Mouse (Mus musculus) E14TG2a.4 (cell line): ENCODE data around the gene Olfr1042.

Experiments
- CTCF ChIP-seq: conservative IDR thresholded peaks from 2 replicates; pipeline ENCODE4 v1.5.1; 2014; ENCODE audit warnings: low read length
- POU5F1 ChIP-seq: IDR thresholded peaks from 2 replicates; pipeline ENCODE4 v1.6.1; 2014; ENCODE audit warnings: low read length, borderline replicate concordance

- TF ChIP-seq CTCF: no peak
- TF ChIP-seq POU5F1: no peak
Measured at GRCm38 (mm10) chr2:86177720-86178119, 16.1 kb upstream of the Olfr1042 start, which contains the start of gene Olfr1044.
